Mouse (Mus musculus): Measurements from ENCODE around the gene Fhod1.

DNA sequence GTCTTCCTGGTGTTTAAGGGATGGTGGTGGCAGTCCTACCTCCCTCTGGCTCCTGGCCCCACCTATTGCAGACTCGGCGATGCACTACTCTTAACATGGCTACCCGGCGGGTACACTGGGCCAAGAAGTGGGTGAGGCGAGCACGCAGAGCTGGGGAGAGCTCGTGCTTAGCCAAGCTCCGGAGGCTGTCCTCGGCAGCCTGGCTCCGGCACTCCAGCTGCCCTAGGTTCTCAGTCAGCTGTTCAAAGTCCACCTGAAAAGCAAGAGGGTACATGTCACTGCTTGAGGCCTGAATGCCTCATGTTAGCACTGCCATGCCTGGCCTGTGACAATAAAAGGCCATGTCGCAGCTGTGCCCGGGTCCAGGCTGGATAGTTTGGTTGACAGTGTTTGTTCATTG, 17.4 kb downstream of the Fhod1 start:
- TF ChIP-seq GATA1 (IDR thresholded peaks at IDR 0.05; ENCODE audit: borderline replicate concordance, low read length) (no peak), FLI1 (IDR thresholded peaks at IDR 0.05; ENCODE audit: low read length) (no peak)
